Mouse (Mus musculus): ENCODE measurements around the gene Glipr1l2. TPM values are rescaled to one million over a fixed set of nuclear protein-coding genes. Genes with fewer than 3 reads are reported as not detected.
"Not testable (repeated sequence)": the region's sequence is repeated elsewhere in the genome, so short reads cannot be mapped to it uniquely, and the experiment has no call there.

The Glipr1l2 gene
- not detected in 2 replicates for polyA plus RNA-seq (2016; fragmentation: Nextera tagmentation; extraction: Ambion mirVana)

- Histone ChIP-seq H3K27ac (no peak within 1 kb of the TSS), H3K36me3 (no peaks in the 10 kb centered on the region), H3K27me3 (ENCODE audit: insufficient read depth, poor library complexity, severe bottlenecking) (no peaks in the 10 kb centered on the region), H3K9me3 (no peaks in the 10 kb centered on the region), H3K4me3 (no peak within 1 kb of the TSS), H3K4me1 (no peaks in the 10 kb centered on the region)
- 86% methylated on average over 14 of the region's 14 CpGs for WGBS
- no peak for DNase-seq (ENCODE audit: low spot score)
These were observed at the start of gene Glipr1l2 for GRCm38 (mm10) chr10:112083157-112083556. Glipr1l2 (plus strand) TSS chr10:112083354.

- H3K9me3 ChIP-seq; H3K4me3 ChIP-seq; DNase-seq (ENCODE audit: low spot score); H3K4me1 ChIP-seq; H3K36me3 ChIP-seq; H3K27ac ChIP-seq; H3K27me3 ChIP-seq (ENCODE audit: insufficient read depth, poor library complexity, severe bottlenecking): not testable (repeated sequence)
- 78% methylated on average over 9 of the region's 9 CpGs for WGBS
These were observed 39.6 kb upstream of the Glipr1l2 start for GRCm38 (mm10) chr10:112043523-112043922.

GRCm38 (mm10) chr10:112044283-112044682, 38.9 kb upstream of the Glipr1l2 start:
- DNase-seq (ENCODE audit: low spot score); H3K27me3 ChIP-seq (ENCODE audit: insufficient read depth, poor library complexity, severe bottlenecking); H3K27ac ChIP-seq; H3K36me3 ChIP-seq; H3K4me3 ChIP-seq; H3K9me3 ChIP-seq; H3K4me1 ChIP-seq: not testable (repeated sequence)
- WGBS, result 63% methylated on average over 14 of the region's 14 CpGs

DNA sequence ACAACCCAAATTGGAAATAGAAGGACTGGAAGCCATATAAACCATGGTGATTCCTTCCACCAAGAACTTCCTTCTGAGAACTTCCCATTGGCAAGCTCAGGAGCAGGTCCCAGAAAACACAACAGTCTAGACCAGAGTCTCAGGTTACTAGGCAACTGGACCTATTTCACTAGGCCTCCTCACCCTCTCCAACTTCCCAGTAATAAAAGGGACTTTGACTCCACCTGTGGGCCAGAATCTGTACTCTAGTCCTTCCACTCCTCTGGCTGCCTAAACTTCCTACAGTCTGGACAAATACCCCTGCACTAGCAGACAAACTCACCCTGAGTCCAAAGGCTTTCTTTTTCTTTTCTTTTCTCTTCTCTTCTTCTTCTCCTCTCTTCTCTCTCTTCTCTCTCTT, 31.9 kb upstream of the Glipr1l2 start:
- Histone ChIP-seq H3K36me3 (no peaks in the 10 kb centered on the region), H3K9me3 (no peaks in the 10 kb centered on the region), H3K27me3 (ENCODE audit: insufficient read depth, poor library complexity, severe bottlenecking) (no peaks in the 10 kb centered on the region), H3K4me3 (no peak overlapping the region), H3K27ac (no peak overlapping the region), H3K4me1 (no peaks in the 10 kb centered on the region)
- DNase-seq (ENCODE audit: low spot score), result no peak

- not testable (repeated sequence) for H3K27me3 ChIP-seq (ENCODE audit: insufficient read depth, poor library complexity, severe bottlenecking); H3K9me3 ChIP-seq; DNase-seq (ENCODE audit: low spot score); H3K27ac ChIP-seq; H3K36me3 ChIP-seq; H3K4me1 ChIP-seq; H3K4me3 ChIP-seq
- WGBS, result 60% methylated on average over 2 of the region's 2 CpGs
These were observed 31.2 kb upstream of the Glipr1l2 start for GRCm38 (mm10) chr10:112051956-112052355.

- H3K4me1 ChIP-seq, result no peaks in the 10 kb centered on the region
- no peak within 1 kb of the TSS for H3K27ac ChIP-seq
- no peaks in the 10 kb centered on the region for H3K9me3 ChIP-seq
- H3K4me3 ChIP-seq, result no peak within 1 kb of the TSS
- H3K36me3 ChIP-seq, result no peaks in the 10 kb centered on the region
- no peaks in the 10 kb centered on the region for H3K27me3 ChIP-seq (ENCODE audit: insufficient read depth, poor library complexity, severe bottlenecking)
- 50% methylated on average over 14 of the region's 14 CpGs for WGBS
- peak; percentile 78 for DNase-seq (ENCODE audit: low spot score)
These were observed 23.2 kb upstream of the Glipr1l2 start, which contains the start of gene Glipr1l1 for GRCm38 (mm10) chr10:112059702-112060582. Glipr1l1 (plus strand) TSS chr10:112060189.

- not testable (repeated sequence) for H3K27ac ChIP-seq; DNase-seq (ENCODE audit: low spot score); H3K4me1 ChIP-seq; H3K9me3 ChIP-seq; H3K36me3 ChIP-seq; H3K27me3 ChIP-seq (ENCODE audit: insufficient read depth, poor library complexity, severe bottlenecking); H3K4me3 ChIP-seq
- WGBS, result 83% methylated on average over 6 of the region's 6 CpGs
These were observed 22.6 kb upstream of the Glipr1l2 start for GRCm38 (mm10) chr10:112060583-112060934.

DNA sequence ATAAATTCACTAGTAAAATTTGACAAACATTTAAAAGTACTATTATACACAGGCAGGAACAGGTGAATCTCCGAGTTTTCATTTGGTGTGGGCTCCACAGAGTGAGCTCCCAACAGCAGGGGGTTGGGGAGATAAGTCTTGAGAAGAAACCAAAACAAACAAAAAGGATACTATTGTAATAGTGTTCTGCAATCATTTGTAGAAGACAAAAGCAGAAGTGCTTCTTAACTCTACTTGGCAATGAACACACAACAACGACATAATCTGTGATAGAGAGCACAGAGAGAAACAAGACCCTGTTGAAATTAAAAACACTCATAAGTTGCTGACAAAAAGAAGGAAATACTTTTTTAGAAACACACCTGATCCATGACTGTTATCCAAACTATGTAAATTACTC, 3.1 kb upstream of the Glipr1l2 start:
- WGBS, result 35% methylated on average over 2 of the region's 2 CpGs
- H3K4me1 ChIP-seq, result no peaks in the 10 kb centered on the region
- H3K27me3 ChIP-seq (ENCODE audit: insufficient read depth, poor library complexity, severe bottlenecking), result no peaks in the 10 kb centered on the region
- DNase-seq (ENCODE audit: low spot score), result no peak
- no peak overlapping the region for H3K27ac ChIP-seq
- H3K36me3 ChIP-seq, result no peaks in the 10 kb centered on the region
- no peak overlapping the region for H3K4me3 ChIP-seq
- H3K9me3 ChIP-seq, result no peaks in the 10 kb centered on the region

- H3K4me3 ChIP-seq; H3K9me3 ChIP-seq; H3K27ac ChIP-seq; DNase-seq (ENCODE audit: low spot score); H3K36me3 ChIP-seq; H3K27me3 ChIP-seq (ENCODE audit: insufficient read depth, poor library complexity, severe bottlenecking); H3K4me1 ChIP-seq: not testable (repeated sequence)
- 6% methylated on average over 5 of the region's 5 CpGs for WGBS
These were observed 22.6 kb downstream of the Glipr1l2 start for GRCm38 (mm10) chr10:112105785-112106184.

- H3K27me3 ChIP-seq (ENCODE audit: insufficient read depth, poor library complexity, severe bottlenecking), result no peaks in the 10 kb centered on the region
- H3K4me3 ChIP-seq, result no peak overlapping the region
- no peaks in the 10 kb centered on the region for H3K4me1 ChIP-seq
- no peak overlapping the region for H3K27ac ChIP-seq
- no peaks in the 10 kb centered on the region for H3K9me3 ChIP-seq
- WGBS, result 85% methylated on average over 7 of the region's 7 CpGs
- DNase-seq (ENCODE audit: low spot score), result no peak
- H3K36me3 ChIP-seq, result no peaks in the 10 kb centered on the region
These were observed 27.2 kb downstream of the Glipr1l2 start for GRCm38 (mm10) chr10:112110401-112110800.

DNA sequence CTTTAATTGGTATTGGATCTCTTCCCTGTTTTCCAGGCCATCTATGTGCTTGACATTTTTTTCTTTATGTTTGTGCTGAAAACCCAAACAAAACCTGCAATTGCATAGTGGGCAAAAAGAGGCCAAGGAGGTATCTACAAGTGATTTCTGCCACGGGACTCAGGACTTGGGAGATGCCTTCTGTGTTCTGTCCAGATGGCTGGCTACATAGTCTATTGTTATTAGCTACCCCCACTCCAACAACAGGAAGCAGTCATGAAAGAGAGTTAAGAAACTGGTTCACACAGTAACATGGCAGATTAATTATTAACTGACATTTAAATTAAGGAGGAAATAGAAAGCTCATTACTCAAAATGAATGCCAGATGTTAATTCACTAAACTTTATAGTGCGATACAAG, 41.9 kb downstream of the Glipr1l2 start:
- not testable (repeated sequence) for H3K27me3 ChIP-seq (ENCODE audit: insufficient read depth, poor library complexity, severe bottlenecking); DNase-seq (ENCODE audit: low spot score); H3K9me3 ChIP-seq; H3K27ac ChIP-seq; H3K4me3 ChIP-seq; H3K36me3 ChIP-seq; H3K4me1 ChIP-seq
- WGBS, result 72% methylated on average over 2 of the region's 2 CpGs

DNA sequence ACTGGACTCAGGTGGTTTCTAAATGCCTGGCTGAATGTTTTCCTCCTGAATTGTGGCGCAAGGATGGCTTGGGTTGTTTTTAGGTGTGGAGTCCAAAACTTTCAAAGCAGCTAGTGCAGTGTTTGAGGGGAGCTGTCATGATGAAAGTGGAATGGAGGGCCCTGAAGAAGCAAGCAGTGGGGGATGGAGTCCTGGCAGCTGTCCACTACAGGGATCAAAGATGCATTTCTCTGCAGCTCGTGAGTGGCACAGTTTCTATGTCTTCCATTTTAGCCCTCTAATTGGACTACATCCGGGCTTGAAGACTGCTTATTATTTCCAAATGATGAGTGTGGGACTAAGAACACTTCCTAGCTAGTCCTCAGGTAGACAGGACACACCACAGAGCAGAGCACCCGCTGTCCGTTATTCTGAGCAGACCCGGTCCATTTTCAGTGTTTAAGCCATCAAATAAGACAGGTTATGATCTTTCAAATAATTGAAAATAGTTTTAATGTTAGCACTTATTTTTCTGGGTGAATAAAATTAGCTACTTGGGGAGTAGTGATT, 44.6 kb downstream of the Glipr1l2 start:
- 80% methylated on average over 6 of the region's 6 CpGs for WGBS
- not testable (repeated sequence) for H3K27me3 ChIP-seq (ENCODE audit: insufficient read depth, poor library complexity, severe bottlenecking); H3K4me1 ChIP-seq; H3K27ac ChIP-seq; DNase-seq (ENCODE audit: low spot score); H3K4me3 ChIP-seq; H3K9me3 ChIP-seq; H3K36me3 ChIP-seq

- no peaks in the 10 kb centered on the region for H3K9me3 ChIP-seq
- DNase-seq (ENCODE audit: low spot score), result no peak
- no peak overlapping the region for H3K27ac ChIP-seq
- no peak overlapping the region for H3K4me3 ChIP-seq
- no peaks in the 10 kb centered on the region for H3K36me3 ChIP-seq
- no peaks in the 10 kb centered on the region for H3K27me3 ChIP-seq (ENCODE audit: insufficient read depth, poor library complexity, severe bottlenecking)
- 83% methylated on average over 3 of the region's 3 CpGs for WGBS
- H3K4me1 ChIP-seq, result no peaks in the 10 kb centered on the region
These were observed 49.0 kb downstream of the Glipr1l2 start for GRCm38 (mm10) chr10:112132194-112132593.
